Mouse (Mus musculus) bone marrow, adult 2 months (tissue): ENCODE data around the gene Nfe2.

Experiments used
- CTCF ChIP-seq: fragments of 200-500 bp; IDR thresholded peaks from 2 replicates; pipeline ENCODE4 v1.5.1; 2011; ENCODE audit warnings: low read length, control low read depth; ENCODE audit not compliant: control insufficient read depth, insufficient read depth
- POLR2A ChIP-seq: fragments of 200-500 bp; IDR thresholded peaks from 2 replicates; pipeline ENCODE4 v1.6.1; 2011; ENCODE audit warnings: low read depth, mild to moderate bottlenecking, control low read depth, low read length, borderline replicate concordance; ENCODE audit not compliant: control insufficient read depth

DNA sequence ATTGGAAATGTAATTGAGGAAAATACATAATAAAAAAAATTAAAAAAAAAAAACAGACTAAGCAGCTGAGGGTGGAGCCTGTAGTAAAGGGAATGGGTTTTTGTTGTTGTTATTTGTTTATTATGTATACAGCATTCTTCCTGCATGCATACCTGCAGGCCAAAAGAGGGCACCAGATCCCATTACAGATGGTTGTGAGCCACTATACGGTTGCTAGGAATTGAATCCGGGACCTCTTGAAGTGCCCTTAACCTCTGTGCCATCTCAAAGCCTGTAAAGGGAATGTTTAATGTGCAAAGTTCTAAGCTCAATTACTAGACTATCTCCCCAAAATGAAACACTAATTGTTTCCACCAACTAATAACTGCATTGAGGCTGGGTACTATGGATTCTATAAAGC, 34.0 kb downstream of the Nfe2 start:
- TF ChIP-seq CTCF (no peak), POLR2A (no peak)
